Mouse (Mus musculus): ENCODE results near the gene Tns2.

The Tns2 gene

DNA sequence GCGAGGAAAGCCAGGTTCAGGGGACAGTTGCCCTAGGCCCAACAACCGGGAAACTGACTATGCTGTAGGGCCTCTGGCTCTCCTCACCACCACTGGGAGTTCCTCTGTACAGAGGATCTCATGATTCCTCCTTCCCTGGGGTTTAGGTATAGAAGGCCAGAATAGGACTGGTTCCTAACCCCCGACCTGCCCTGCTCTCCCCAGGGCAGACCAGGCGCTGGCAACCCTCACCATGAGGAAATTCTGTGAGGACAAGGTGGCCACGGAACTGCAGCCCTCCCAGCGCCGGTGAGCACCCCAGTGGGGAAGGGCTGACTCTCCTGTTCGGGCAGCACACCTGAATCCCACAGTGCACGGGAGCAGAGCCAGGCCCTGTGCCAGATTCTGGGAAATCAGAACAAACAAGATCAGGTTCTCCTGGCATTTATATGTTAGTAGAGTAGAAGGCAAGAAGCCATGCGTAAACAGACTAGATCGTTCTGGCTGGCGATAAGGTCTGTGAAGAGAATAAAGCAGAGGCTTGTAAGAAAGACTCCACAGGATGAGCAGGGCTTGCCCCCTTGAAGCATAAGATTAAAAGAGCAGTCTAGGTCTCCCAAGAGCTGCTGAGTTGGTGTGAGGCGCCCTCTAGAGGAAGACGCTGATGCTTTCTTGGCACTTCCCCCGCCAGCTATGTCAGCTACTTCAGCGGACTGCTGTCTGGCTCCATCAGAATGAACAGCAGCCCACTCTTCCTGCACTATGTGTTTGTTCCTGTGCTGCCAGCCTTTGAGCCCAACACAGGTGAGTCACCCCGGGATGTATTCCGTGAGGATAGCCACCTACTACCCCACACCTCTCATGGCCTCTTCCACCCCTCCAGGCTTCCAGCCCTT lies 8.7 kb downstream of the Tns2 start:
- peak; percentile 67 to 78 for DNase-seq (ENCODE audit: low spot score in 2 of 2)

DNA sequence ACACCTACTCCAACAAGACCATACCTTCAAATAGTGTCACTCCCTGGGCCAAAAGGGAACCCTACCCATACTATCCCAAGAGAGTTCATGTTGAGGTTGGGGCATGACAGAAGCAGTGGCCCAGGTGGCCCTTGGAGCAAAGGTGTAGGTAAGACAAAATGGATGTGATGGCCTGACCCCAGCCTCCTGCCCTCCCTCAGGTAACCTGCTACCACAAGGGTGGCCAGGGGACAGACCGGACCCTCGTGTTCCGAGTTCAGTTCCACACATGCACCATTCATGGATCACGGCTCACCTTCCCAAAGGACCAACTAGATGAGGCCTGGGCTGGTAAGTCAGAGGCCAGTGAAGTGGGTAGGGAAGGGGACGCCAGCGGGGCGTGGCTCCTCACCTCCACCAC lies 10.1 kb downstream of the Tns2 start:
- DNase-seq (ENCODE audit: low spot score in 2 of 2) = no peak

DNA sequence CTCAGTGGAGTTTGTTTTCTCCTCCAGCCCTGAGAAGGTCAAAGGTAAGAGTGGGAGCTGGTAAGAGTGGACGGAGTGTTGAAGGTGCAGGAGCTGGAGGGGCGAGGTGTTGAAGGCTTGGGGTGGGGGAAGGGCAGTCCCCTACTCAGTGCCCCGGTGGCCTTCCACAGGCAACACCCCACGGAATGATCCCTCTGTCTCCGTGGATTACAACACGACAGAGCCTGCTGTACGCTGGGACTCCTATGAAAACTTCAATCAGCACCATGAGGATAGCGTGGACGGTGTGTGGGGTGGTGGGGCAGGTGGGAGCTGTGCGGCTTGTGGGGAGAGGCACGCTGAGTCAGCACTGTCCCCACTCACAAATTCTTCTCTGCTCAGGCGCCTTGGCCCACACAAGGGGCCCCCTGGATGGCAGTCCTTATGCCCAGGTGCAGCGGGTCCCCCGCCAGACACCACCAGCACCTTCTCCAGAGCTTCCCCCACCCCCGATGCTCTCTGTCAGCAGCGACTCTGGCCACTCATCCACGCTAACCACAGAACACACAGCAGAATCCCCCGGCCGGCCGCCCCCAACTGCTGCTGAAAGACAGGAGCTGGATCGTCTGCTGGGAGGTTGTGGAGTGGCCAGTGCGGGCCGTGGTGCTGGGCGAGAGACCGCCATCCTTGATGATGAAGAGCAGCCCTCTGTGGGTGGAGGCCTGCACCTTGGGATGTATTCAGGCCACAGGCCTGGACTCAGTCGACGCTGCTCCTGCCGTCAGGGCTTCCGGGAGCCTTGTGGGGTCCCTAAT lies 10.7 kb downstream of the Tns2 start:
- no peak for DNase-seq (ENCODE audit: low spot score in 2 of 2)

DNA sequence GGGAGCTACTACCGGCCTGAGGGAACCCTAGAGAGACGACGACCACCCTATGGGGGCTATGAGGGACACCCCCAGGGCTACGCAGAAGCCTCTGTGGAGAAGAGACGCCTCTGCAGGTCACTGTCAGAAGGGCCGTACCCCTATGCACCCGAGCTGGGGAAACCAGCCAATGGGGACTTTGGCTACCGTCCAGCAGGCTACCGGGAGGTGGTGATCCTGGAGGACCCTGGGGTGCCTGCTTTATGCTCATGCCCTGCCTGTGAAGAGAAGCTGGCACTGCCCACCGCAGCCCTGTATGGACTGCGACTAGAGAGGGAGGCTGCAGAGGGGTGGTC lies 11.2 kb downstream of the Tns2 start:
- no peak for DNase-seq (ENCODE audit: low spot score in 2 of 2)

DNA sequence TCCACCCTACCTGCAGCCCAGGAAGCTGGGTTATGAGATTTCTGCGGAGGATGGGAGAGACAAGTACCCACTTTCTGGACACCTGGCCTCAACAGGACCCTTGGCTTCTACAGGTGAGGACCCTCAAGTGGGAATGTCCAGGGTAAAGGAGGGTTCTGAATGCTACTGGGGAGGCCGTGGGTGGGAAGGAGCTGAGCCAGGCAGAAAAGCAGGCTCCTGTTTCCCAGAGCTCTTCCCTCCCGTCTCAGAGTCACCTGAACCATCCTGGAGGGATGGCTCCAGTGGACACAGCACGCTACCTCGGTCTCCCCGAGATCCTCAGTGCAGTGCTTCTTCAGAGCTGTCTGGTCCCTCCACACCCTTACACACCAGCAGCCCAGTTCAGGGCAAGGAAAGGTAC lies 12.0 kb downstream of the Tns2 start:
- no peak for DNase-seq (ENCODE audit: low spot score in 2 of 2)

DNA sequence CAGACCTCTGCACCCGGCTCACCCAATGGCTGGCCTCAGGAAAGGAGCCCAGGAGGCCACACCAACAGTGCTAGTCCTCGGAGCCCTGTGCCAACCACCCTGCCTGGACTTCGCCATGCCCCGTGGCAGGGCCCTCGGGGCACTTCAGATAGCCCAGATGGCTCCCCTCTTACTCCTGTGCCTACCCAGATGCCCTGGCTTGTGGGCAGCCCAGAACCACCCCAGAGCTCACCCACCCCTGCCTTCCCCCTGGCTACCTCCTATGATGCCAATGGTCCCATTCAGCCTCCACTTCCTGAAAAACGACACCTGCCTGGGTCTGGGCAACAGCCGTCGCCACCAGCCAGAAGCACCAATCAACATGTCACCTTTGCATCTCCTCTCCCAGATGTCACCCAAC lies 12.6 kb downstream of the Tns2 start:
- DNase-seq (ENCODE audit: low spot score in 2 of 2) = no peak

DNA sequence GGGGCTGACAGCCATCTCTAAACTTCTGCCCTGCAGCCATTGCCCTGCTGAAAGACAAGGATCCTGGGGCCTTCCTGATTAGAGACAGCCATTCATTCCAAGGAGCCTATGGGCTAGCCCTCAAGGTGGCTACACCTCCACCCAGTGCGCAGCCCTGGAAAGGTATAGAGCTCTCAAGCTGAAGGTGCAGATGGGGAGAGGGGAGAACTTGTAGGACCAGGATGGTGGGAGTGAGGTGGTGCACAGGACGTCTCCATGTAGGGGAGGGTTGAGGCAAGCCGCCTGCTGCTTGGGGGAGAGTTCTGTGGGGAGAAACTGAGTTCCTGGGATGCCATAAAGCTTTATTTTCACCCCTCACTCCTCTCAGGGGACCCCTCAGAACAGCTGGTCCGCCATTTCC lies 13.5 kb downstream of the Tns2 start:
- no peak for DNase-seq (ENCODE audit: low spot score in 2 of 2)

DNA sequence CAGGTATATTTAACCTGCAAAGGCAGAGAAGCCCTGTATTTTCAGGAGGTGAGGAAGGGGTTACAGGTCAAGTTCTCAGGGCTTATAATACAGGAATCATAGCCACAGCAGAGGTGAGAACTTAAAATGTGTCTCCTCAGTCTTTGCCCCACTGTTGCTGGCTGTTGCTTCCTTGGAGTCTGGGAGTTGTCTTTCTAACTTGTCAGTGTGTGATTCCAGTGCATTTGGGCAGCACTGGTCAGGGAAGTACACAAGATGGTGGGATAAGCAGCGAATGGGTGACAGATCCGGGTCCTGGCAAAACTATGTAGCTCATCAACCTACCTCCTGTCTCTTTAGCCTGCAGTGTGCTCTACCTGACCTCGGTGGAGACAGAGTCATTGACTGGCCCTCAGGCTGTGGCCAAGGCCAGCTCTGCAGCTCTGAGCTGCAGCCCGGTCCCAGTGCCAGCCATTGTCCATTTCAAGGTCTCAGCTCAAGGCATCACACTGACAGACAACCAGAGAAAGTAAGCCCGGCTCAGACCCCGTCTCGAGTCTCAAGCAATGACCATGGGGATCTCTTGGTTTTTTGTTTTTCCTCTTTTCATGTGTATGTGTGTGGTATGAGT lies 14.5 kb downstream of the Tns2 start:
- DNase-seq (ENCODE audit: low spot score in 2 of 2) = no peak

DNA sequence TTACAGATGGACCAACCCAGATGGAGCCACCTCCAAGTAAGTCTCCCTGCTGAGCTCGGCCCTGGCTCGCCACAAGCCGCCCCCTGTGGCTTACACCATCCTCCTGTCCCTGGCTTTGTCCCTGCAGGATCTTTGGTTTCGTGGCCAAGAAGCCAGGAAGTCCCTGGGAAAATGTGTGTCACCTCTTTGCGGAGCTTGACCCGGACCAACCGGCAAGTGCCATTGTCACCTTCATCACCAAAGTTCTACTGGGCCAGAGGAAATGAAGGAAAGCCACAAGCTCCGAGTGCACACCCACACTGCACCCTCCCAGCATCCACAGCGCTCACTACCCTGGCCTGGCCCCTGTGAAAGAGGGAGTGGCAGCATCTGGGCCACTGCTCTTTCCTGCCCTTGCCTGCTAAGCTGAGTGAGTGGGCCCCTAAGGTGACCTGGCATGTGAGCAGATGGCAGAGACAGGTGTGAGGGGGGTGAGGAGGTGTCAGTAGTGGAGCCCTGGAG lies 15.6 kb downstream of the Tns2 start:
- DNase-seq (ENCODE audit: low spot score in 2 of 2) = no peak

DNA sequence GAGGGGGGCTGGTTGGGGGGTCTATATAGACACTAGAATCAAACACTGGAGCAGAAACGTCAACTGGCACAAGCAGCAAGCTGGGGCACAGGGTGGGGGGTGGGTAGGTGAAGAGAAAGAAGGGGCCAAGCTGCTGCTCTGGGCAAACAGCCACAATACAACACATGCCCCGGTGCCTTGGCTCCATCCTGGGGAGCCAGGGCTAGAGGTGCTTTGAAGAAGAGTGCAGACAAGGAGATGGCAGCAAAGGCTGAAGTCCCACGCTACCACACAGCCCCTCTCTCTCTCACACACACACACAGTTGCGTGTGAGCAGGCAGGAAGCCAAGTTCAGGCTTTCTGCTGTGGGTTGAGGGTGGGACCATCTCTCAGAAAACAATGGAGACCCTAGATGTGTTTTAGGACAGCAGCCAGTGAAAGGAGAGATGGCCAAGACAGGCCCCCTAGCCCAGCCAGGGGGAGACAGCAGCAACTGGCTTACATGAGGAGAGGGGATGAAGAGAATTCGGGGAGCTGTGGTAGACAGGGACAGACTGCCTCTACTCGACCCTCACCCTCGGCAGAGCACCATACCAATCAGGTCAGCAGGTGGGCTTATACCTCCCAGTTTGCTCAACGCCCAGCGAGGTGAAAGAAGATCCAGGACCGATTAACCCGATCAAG lies 16.7 kb downstream of the Tns2 start:
- DNase-seq (ENCODE audit: low spot score in 2 of 2) = no peak

DNA sequence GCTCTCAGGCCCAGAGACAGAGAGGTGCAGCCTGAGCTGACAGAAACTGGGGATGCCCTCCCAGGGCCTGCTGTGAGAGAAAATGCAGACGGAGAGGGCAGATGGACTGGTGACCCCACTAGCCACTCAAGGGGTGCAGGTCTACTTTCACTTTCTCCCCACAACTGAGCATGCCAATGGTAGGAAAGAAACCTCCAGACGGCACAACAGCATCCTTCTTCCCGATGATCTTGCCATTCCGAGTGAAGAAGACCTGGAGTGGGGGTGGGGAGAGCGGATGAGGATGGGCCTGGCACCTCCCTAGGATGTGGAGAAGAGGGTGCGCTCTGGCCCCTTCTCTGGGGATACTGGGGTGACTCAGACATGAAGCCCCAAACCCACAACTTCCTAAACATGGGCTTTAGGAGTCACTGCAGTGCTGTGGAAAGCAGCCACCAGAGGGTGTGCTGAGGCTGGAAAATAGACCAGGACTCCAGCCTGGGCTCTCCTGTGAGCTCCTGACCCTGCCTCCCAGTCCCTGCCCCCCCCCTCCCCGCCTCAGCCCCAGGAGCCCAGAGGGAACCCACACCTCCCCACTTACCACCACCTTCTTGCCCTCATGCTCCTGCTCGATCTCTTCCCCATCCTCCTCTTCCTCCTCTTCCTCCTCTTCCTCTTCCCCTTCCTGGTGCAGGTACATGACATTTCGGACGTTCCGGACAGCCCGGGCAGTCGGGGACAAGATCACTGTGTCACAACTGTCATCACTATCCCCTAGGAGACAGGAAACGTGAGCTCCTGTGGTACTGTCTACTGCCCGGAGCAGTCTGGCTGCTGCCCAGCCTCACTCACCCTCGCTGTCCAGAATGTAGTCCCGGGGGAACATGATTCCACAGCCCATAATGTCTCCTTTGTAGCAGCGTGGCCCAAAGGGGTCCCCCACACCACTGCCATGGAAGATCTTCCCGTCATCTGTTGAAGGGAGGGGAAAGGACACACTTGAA lies 17.5 kb downstream of the Tns2 start:
- DNase-seq (ENCODE audit: low spot score in 2 of 2) = no peak

DNA sequence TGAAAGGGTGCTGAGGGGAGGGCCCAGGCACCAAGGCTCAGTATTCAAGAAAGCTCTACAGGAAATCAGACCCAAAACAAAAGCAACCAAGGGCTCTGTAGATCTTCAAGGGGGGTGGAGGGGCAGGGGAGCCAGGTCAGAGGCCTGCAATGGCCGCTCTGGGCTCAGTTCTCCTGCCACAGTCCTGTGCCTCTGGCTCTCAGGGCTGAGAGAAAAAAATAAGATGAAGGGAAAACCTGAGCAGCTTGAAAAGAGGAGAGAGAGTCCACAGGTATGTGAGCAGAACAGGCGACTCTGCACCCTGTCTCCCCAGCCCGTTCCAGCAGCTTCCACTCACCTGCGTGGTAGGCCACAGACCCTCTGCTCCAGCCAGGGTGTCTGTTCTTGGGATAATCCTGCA lies 18.4 kb downstream of the Tns2 start:
- no peak for DNase-seq (ENCODE audit: low spot score in 2 of 2)

DNA sequence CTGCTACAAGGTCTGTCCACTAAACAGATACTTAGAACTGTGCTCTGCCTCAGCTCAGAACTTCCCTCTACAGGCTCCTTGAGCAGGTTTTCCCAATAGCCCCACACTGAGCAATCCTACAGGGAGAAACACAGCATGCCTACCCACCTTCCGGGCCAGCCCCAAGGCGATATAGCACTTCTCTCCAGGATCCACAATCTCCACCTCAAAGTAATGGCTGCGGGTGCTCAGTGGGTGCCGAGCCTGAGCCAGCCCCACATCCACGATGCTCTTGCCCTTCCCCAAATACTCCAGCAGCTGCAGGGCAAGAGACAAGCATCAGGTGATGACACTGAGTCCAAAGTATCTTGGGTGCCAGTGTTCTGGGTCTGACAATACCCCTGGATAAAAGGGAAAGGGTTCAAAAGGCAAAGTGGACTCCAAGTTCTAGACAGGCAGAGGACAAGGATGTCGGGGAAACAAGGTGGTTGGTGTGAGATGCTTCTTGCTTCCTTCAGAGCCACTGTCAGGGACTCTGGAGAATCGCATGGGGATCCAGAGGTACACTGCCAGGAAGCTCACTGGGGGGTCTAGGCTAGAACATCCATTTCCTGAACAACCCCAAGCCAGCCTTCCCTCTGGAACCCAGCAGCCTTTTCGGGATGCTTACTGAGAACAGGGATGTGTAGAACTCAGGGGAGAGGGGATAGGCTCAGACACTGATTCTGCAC lies 19.1 kb downstream of the Tns2 start:
- DNase-seq (ENCODE audit: low spot score in 2 of 2) = no peak

DNA sequence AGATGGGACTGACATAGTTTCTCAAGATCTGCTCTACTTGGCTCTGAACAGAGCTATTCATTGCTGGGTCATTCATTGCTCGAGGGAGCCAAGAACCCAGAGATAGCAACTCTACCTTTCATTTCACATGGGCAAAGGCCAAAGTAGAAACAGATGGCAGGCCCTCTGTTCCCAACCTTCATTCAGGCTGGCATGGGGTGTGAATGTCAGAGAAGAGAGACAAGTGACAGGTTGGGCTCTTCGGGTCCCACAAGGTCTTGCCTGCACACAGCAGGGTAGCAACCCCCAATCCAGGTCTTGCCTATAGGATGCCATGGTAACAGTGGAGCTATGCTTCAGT lies 19.6 kb downstream of the Tns2 start:
- no peak for DNase-seq (ENCODE audit: low spot score in 2 of 2)

DNA sequence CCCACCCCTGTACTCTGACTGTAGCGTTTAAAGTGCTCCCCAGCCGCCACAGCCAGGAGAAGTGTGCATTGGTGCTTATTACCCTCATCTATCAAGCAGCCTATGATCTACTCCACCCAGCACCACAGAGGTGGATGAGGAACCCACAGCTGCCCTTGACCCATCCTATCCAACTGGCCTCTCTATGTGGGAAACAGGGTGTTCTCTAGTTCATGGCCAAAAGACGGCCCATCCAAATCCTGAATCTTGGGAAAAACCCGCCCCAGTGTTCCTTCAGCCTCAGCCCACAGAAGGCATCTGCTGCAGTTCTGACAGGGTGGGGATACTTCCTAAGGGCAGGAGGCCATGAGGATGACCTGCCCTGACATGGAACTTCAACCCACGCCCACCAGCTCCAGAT lies 20.3 kb downstream of the Tns2 start:
- no peak for DNase-seq (ENCODE audit: low spot score in 2 of 2)

DNA sequence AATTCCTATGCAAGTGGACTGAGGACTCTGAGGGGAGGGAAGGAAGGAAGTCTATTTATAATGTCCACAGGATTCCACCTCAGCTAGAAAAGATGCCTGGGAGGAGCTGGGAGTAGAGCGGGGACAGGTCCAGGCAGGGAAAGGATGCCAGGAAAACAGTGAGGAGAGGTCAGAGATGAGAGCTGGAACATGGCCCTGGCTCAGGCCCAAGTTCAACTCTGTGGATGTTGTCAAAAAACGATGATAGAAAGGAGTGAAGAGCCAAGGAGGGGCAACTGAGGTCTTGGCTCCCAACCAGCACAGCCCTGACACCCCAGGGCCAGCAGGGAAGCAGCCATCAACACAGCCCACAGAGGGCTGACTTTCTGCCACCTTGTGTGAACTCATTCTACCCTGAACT lies 26.1 kb downstream of the Tns2 start:
- DNase-seq (ENCODE audit: low spot score in 2 of 2) = no peak

DNA sequence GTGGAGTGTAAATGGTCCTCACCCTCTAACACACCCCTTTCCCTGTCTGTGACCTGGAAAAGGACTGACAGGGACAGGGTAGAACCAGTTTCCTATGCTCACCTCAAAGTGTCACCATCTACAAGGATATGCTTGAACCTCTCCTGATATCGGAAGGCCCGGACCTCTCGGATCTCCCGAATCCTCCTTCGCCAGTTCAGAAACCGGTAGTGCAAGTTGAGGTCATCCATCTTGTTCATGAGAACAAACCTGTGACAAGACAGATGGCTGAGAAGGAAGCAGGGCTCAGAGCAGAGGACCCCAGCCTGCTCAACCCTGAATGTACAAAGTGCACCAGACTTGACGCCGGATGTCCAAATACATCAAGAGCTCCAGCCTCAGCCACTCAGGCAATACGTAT lies 33.1 kb downstream of the Tns2 start:
- no peak for DNase-seq (ENCODE audit: low spot score in 2 of 2)

DNA sequence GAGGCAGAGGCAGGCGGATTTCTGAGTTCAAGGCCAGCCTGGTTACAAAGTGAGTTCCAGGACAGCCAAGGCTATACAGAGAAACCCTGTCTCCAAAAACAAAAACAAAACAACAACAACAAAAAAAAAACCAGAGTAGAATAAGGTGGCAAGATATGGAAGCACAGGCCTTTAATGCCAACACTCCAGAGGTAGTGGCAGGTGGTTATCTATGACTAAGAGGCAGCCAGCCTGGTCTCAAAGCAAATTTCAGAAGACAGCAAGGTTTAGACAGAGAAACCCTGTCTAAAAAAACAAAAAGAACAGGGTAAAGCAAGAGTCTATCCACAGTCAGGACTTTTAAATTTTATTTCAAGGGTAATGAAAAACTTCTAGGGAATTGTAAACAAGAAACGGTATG lies 34.5 kb downstream of the Tns2 start:
- no peak for DNase-seq (ENCODE audit: low spot score in 2 of 2)

DNA sequence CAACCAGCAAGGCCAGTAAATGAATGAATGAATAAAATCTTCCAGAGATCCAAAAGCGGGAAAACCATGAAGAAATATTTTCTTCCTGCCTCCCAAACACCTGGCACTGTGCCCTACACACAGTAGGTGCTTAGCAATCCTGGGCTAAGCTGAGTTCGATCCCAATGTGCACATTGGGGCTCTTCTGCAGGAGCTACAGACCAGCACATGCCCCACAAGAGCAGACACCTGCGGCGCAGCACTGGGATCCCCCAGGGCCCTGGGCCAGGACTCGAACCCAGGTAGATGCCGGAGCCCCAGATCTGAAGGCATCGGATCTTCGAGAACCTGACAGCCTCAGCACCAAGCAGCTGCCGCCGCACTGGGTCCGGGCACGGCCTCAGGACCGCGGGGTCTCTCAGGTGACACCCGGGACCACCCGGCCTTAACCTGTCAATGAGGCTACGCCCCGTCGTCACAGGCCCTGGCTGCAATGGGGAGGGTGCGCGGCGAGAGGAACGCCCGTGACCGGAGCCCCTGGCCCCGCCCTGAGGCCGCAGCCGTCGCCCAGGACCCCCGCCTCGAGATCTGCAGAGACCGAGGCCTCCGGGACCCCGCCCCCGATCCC lies 35.4 kb downstream of the Tns2 start:
- peak in 1 of 2 experiments; percentile 52 for DNase-seq (ENCODE audit: low spot score in 2 of 2)

Measured in frontal cortex, postnatal 10 days (tissue).